Comparison of ENCODE assay signal across 8 mouse cellular contexts in genomic region chr11:69411538-69412203, GRCm38 (mm10). TPM values are rescaled to one million over a fixed set of nuclear protein-coding genes. Genes with fewer than 3 reads are reported as not detected.
A peak's percentile ranks its signal among the peaks of the same experiment; 100 is the strongest.
DNase-seq lines count a peak whose midpoint lies in the region; ATAC-seq and TF ChIP-seq lines count a peak whose summit lies in the region.

No protein-coding gene starts in this region.

- TF ChIP-seq POLR2A in brain, embryonic 14.5 days (IDR thresholded peaks at IDR 0.05; ENCODE audit: borderline replicate concordance, extremely low read depth, insufficient read depth, insufficient read length, poor library complexity, severe bottlenecking): no peak
- TF ChIP-seq POLR2A in limb, embryonic 14.5 days (IDR thresholded peaks at IDR 0.05; ENCODE audit: borderline replicate concordance, extremely low read depth, insufficient read depth, insufficient read length): no peak

- peak in 1 of 2 experiments; percentile 39 for DNase-seq in layer of hippocampus, adult 2 months (ENCODE audit: low spot score in 2 of 2)
- no peak for DNase-seq in layer of hippocampus, adult 9-11 months
- DNase-seq in brain, embryonic 14.5 days (ENCODE audit: low read depth): peak; percentile 78
- DNase-seq in forebrain, postnatal 0 days: peak; percentile 63
- peak; percentile 59 for DNase-seq in limb, embryonic 14.5 days (ENCODE audit: low spot score)
- DNase-seq in testis, postnatal 14 days (ENCODE audit: low spot score): peak; percentile 79

- H3K4me2 ChIP-seq in forebrain, postnatal 0 days (ENCODE audit: low read depth): peak overlapping the region; percentile 98
- H3K4me2 ChIP-seq in hindbrain, embryonic 15.5 days: peak overlapping the region; percentile 96
- peak overlapping the region; percentile 81 for H3K4me2 ChIP-seq in limb, embryonic 14.5 days (replicated peaks; ENCODE audit: low read depth, low read length, severe bottlenecking)
- H3K4me2 ChIP-seq in midbrain, embryonic 15.5 days: peak overlapping the region; percentile 85

- peak overlapping the region; percentile 87 for H3K4me3 ChIP-seq in layer of hippocampus, adult 2 months
- H3K4me3 ChIP-seq in forebrain, postnatal 0 days (ENCODE audit: low read depth, low read length): peak overlapping the region; percentile 71
- H3K4me3 ChIP-seq in hindbrain, embryonic 15.5 days: peak overlapping the region; percentile 65
- peak overlapping the region; percentile 76 for H3K4me3 ChIP-seq in limb, embryonic 14.5 days (replicated peaks; ENCODE audit: low read length)
- peak overlapping the region; percentile 55 for H3K4me3 ChIP-seq in midbrain, embryonic 15.5 days

- peak overlapping the region; percentile 99 for H3K27ac ChIP-seq in layer of hippocampus, adult 2 months
- peak overlapping the region; percentile 99 for H3K27ac ChIP-seq in forebrain, postnatal 0 days (ENCODE audit: low read depth, low read length)
- H3K27ac ChIP-seq in hindbrain, embryonic 15.5 days (replicated peaks): peak overlapping the region; percentile 91
- H3K27ac ChIP-seq in limb, embryonic 14.5 days (replicated peaks; ENCODE audit: low read depth, low read length): peak overlapping the region; percentile 92
- peak overlapping the region; percentile 96 for H3K27ac ChIP-seq in midbrain, embryonic 15.5 days

- H3K27me3 ChIP-seq in forebrain, postnatal 0 days (ENCODE audit: insufficient read depth, low read length): no peaks in the 10 kb centered on the region
- no peaks in the 10 kb centered on the region for H3K27me3 ChIP-seq in hindbrain, embryonic 15.5 days
- H3K27me3 ChIP-seq in limb, embryonic 14.5 days (ENCODE audit: control insufficient read depth, insufficient read depth, low read length): no peaks in the 10 kb centered on the region
- H3K27me3 ChIP-seq in midbrain, embryonic 15.5 days (replicated peaks): no peaks in the 10 kb centered on the region

- no peak for ATAC-seq in forebrain, postnatal 0 days
- ATAC-seq in hindbrain, embryonic 15.5 days (ENCODE audit: low FRiP score, low read depth): no peak
- no peak for ATAC-seq in limb, embryonic 14.5 days (ENCODE audit: low FRiP score, low read depth)
- no peak for ATAC-seq in midbrain, embryonic 15.5 days (replicated peaks)

- no peaks in the 10 kb centered on the region for H3K9me3 ChIP-seq in forebrain, postnatal 0 days (ENCODE audit: low read length)
- H3K9me3 ChIP-seq in hindbrain, embryonic 15.5 days: no peaks in the 10 kb centered on the region
- H3K9me3 ChIP-seq in limb, embryonic 14.5 days (ENCODE audit: control insufficient read depth, low read length): no peaks in the 10 kb centered on the region
- no peaks in the 10 kb centered on the region for H3K9me3 ChIP-seq in midbrain, embryonic 15.5 days

- TF ChIP-seq CTCF in layer of hippocampus, adult 2 months (conservative IDR thresholded peaks at IDR 0.05): no peak
- no peak for TF ChIP-seq CTCF in brain, embryonic 14.5 days (IDR thresholded peaks at IDR 0.05; ENCODE audit: borderline replicate concordance, extremely low read depth, insufficient read depth, insufficient read length)
- TF ChIP-seq CTCF in forebrain, postnatal 0 days (IDR thresholded peaks at IDR 0.05; ENCODE audit: low read depth): no peak

- WGBS in forebrain, postnatal 0 days: 0% methylated on average over 38 of the region's 39 CpGs
- under 1% methylated on average over 39 of the region's 39 CpGs for whole genome bisulfite sequencing in hindbrain, embryonic 15.5 days
- under 1% methylated on average over 34 of the region's 39 CpGs for WGBS in limb, embryonic 14.5 days
- WGBS in midbrain, embryonic 15.5 days: under 1% methylated on average over 39 of the region's 39 CpGs

- peaks cover 31% of the 10 kb centered on the region for H3K4me1 ChIP-seq in forebrain, postnatal 0 days (ENCODE audit: insufficient read depth)
- H3K4me1 ChIP-seq in hindbrain, embryonic 15.5 days (replicated peaks): peaks cover 76% of the 10 kb centered on the region
- peaks cover 40% of the 10 kb centered on the region for H3K4me1 ChIP-seq in limb, embryonic 14.5 days (ENCODE audit: control insufficient read depth, insufficient read depth, low read length)
- peaks cover 70% of the 10 kb centered on the region for H3K4me1 ChIP-seq in midbrain, embryonic 15.5 days

- H3K36me3 ChIP-seq in forebrain, postnatal 0 days (ENCODE audit: insufficient read depth): peaks cover 24% of the 10 kb centered on the region
- H3K36me3 ChIP-seq in hindbrain, embryonic 15.5 days: peaks cover 22% of the 10 kb centered on the region
- peaks cover 37% of the 10 kb centered on the region for H3K36me3 ChIP-seq in limb, embryonic 14.5 days (ENCODE audit: control insufficient read depth, insufficient read depth, low read length)
- peaks cover 21% of the 10 kb centered on the region; the same call in 1 of the 2 replicates for H3K36me3 ChIP-seq in midbrain, embryonic 15.5 days (replicated peaks)

- peak overlapping the region; percentile 85 for H3K9ac ChIP-seq in forebrain, postnatal 0 days
- peak overlapping the region; percentile 73 for H3K9ac ChIP-seq in hindbrain, embryonic 15.5 days
- H3K9ac ChIP-seq in limb, embryonic 14.5 days (ENCODE audit: low read depth, low read length, severe bottlenecking): peak overlapping the region; percentile 81
- peak overlapping the region; percentile 82 for H3K9ac ChIP-seq in midbrain, embryonic 15.5 days

RNA-seq across cellular contexts. Expression of gene Kdm6b, which starts 1.8 kb away (rescaled TPM):
- total RNA-seq in layer of hippocampus, adult 2 months (2021): 10 to 100 TPM; 34.3 to 40.9 TPM
- 12.4 and 38.7 TPM in 2 replicates for polyA plus RNA-seq in brain, embryonic 14.5 days (2012; rRNA removed)
- total RNA-seq in forebrain, postnatal 0 days (2014; rRNA removed): 10.2 and 15.0 TPM in 2 replicates
- polyA plus RNA-seq in forebrain, postnatal 0 days (2015; fragmentation: Nextera tagmentation; extraction: Ambion mirVana): 18.1 and 30.2 TPM in 2 replicates
- polyA plus RNA-seq in hindbrain, embryonic 15.5 days (2015; fragmentation: Nextera tagmentation; extraction: Ambion mirVana): 33.7 and 34.9 TPM in 2 replicates
- 23.7 and 27.5 TPM in 2 replicates for polyA plus RNA-seq in limb, embryonic 14.5 days (2012; rRNA removed)
- polyA plus RNA-seq in limb, embryonic 14.5 days (2014; fragmentation: Nextera tagmentation; extraction: Ambion mirVana): 31.4 and 36.4 TPM in 2 replicates
- polyA plus RNA-seq in midbrain, embryonic 15.5 days (2015; fragmentation: Nextera tagmentation; extraction: Ambion mirVana): 41.3 and 45.3 TPM in 2 replicates

RNA-seq across cellular contexts. Expression of gene Tmem88, which starts 13.6 kb away (rescaled TPM):
- 1 to 10 TPM; 2.6 to 5.0 TPM for total RNA-seq in layer of hippocampus, adult 2 months (2021)
- polyA plus RNA-seq in brain, embryonic 14.5 days (2012; rRNA removed): 5.7 TPM in 2 replicates
- 2.0 and 2.4 TPM in 2 replicates for total RNA-seq in forebrain, postnatal 0 days (2014; rRNA removed)
- 6.8 and 7.7 TPM in 2 replicates for polyA plus RNA-seq in forebrain, postnatal 0 days (2015; fragmentation: Nextera tagmentation; extraction: Ambion mirVana)
- 6.8 and 7.2 TPM in 2 replicates for polyA plus RNA-seq in hindbrain, embryonic 15.5 days (2015; fragmentation: Nextera tagmentation; extraction: Ambion mirVana)
- 17.0 and 23.7 TPM in 2 replicates for polyA plus RNA-seq in limb, embryonic 14.5 days (2012; rRNA removed)
- polyA plus RNA-seq in limb, embryonic 14.5 days (2014; fragmentation: Nextera tagmentation; extraction: Ambion mirVana): 18.7 and 18.9 TPM in 2 replicates
- polyA plus RNA-seq in midbrain, embryonic 15.5 days (2015; fragmentation: Nextera tagmentation; extraction: Ambion mirVana): 6.5 and 7.0 TPM in 2 replicates

RNA-seq across cellular contexts. Expression of gene Cyb5d1, which starts 16.2 kb away (rescaled TPM):
- total RNA-seq in layer of hippocampus, adult 2 months (2021): 10 to 100 TPM; 43.6 to 45.0 TPM
- polyA plus RNA-seq in brain, embryonic 14.5 days (2012; rRNA removed): 26.7 and 28.7 TPM in 2 replicates
- total RNA-seq in forebrain, postnatal 0 days (2014; rRNA removed): 21.1 and 28.9 TPM in 2 replicates
- polyA plus RNA-seq in forebrain, postnatal 0 days (2015; fragmentation: Nextera tagmentation; extraction: Ambion mirVana): 17.0 and 24.2 TPM in 2 replicates
- polyA plus RNA-seq in hindbrain, embryonic 15.5 days (2015; fragmentation: Nextera tagmentation; extraction: Ambion mirVana): 30.6 and 33.5 TPM in 2 replicates
- 29.5 and 32.7 TPM in 2 replicates for polyA plus RNA-seq in limb, embryonic 14.5 days (2012; rRNA removed)
- 22.3 and 27.3 TPM in 2 replicates for polyA plus RNA-seq in limb, embryonic 14.5 days (2014; fragmentation: Nextera tagmentation; extraction: Ambion mirVana)
- 32.7 and 33.5 TPM in 2 replicates for polyA plus RNA-seq in midbrain, embryonic 15.5 days (2015; fragmentation: Nextera tagmentation; extraction: Ambion mirVana)

RNA-seq across cellular contexts. Expression of gene Naa38, which starts 16.4 kb away (rescaled TPM):
- 100 to 1,000 TPM; 109 to 127 TPM for total RNA-seq in layer of hippocampus, adult 2 months (2021)
- 84.1 and 111 TPM in 2 replicates for polyA plus RNA-seq in brain, embryonic 14.5 days (2012; rRNA removed)
- total RNA-seq in forebrain, postnatal 0 days (2014; rRNA removed): 47.7 and 59.2 TPM in 2 replicates
- 125 and 141 TPM in 2 replicates for polyA plus RNA-seq in forebrain, postnatal 0 days (2015; fragmentation: Nextera tagmentation; extraction: Ambion mirVana)
- polyA plus RNA-seq in hindbrain, embryonic 15.5 days (2015; fragmentation: Nextera tagmentation; extraction: Ambion mirVana): 109 and 121 TPM in 2 replicates
- polyA plus RNA-seq in limb, embryonic 14.5 days (2012; rRNA removed): 127 and 131 TPM in 2 replicates
- polyA plus RNA-seq in limb, embryonic 14.5 days (2014; fragmentation: Nextera tagmentation; extraction: Ambion mirVana): 161 and 171 TPM in 2 replicates
- 96.8 and 101 TPM in 2 replicates for polyA plus RNA-seq in midbrain, embryonic 15.5 days (2015; fragmentation: Nextera tagmentation; extraction: Ambion mirVana)

RNA-seq across cellular contexts. Expression of gene Chd3, which starts 42.5 kb away (rescaled TPM):
- 100 to 1,000 TPM; 541 to 561 TPM for total RNA-seq in layer of hippocampus, adult 2 months (2021)
- 321 and 358 TPM in 2 replicates for polyA plus RNA-seq in brain, embryonic 14.5 days (2012; rRNA removed)
- 356 and 381 TPM in 2 replicates for total RNA-seq in forebrain, postnatal 0 days (2014; rRNA removed)
- 55.3 and 74.7 TPM in 2 replicates for polyA plus RNA-seq in forebrain, postnatal 0 days (2015; fragmentation: Nextera tagmentation; extraction: Ambion mirVana)
- polyA plus RNA-seq in hindbrain, embryonic 15.5 days (2015; fragmentation: Nextera tagmentation; extraction: Ambion mirVana): 83.5 and 83.7 TPM in 2 replicates
- 425 and 497 TPM in 2 replicates for polyA plus RNA-seq in limb, embryonic 14.5 days (2012; rRNA removed)
- 97.8 and 113 TPM in 2 replicates for polyA plus RNA-seq in limb, embryonic 14.5 days (2014; fragmentation: Nextera tagmentation; extraction: Ambion mirVana)
- polyA plus RNA-seq in midbrain, embryonic 15.5 days (2015; fragmentation: Nextera tagmentation; extraction: Ambion mirVana): 98.2 and 102 TPM in 2 replicates
